Mouse (Mus musculus): ENCODE results near the gene Tbx15. TPM values are rescaled to one million over a fixed set of nuclear protein-coding genes. Genes with fewer than 3 reads are reported as not detected.

The Tbx15 gene
- polyA plus RNA-seq, 1 experiment: 0.40 TPM

DNA sequence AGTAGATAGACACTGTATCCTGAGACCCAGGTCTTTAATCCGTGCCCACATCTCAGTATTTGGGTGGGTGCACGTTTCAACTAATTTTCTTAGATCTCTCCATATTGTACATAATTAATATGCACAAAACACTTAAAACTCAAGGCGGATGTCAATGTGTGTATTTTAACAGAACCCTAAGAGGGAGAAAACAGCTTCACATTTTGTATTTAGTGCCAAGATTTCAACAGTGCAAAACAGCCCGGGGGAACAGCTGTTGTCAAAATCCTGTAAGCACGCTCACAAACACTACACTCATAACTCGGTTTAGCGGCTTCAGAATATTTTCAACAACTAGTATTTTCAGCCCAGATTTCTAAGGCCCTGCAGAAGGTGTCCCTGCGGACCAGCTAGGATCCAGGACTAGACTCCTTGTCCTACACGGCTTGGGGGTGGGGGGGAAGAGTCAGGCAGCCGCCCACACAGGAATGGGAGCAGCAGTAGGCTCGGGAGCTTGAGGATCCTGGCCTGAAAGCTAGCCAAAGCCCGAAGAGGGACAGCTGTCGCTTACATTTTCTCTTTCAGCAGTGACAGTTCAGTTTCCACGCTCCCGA lies 14.5 kb downstream of the Tbx15 start:
- Histone ChIP-seq H3K27ac (ENCODE audit: insufficient read depth, low read depth, low read length) (no peak overlapping the region), H3K4me3 (ENCODE audit: insufficient read depth, low read length) (no peak overlapping the region)

GRCm38 (mm10) chr3:99255411-99256365 lies 15.5 kb downstream of the Tbx15 start:
- no peak overlapping the region for H3K27ac ChIP-seq (ENCODE audit: insufficient read depth, low read depth, low read length)
- H3K4me1 ChIP-seq (ENCODE audit: control insufficient read depth, insufficient read depth, low read length): peaks cover 3% of the 10 kb centered on the region; the same call in 1 of the 2 replicates
- H3K4me3 ChIP-seq (ENCODE audit: insufficient read depth, low read length): no peak overlapping the region
- TF ChIP-seq CTCF (IDR thresholded peaks at IDR 0.05; ENCODE audit: low read depth, low read length) (no peak), POLR2A (IDR thresholded peaks at IDR 0.05; ENCODE audit: borderline replicate concordance, low read depth, low read length) (no peak)

More for the DNA sequence above, 14.5 kb downstream of the Tbx15 start:
- peaks cover 3% of the 10 kb centered on the region; the same call in 1 of the 2 replicates for H3K4me1 ChIP-seq (ENCODE audit: control insufficient read depth, insufficient read depth, low read length)
- TF ChIP-seq POLR2A (IDR thresholded peaks at IDR 0.05; ENCODE audit: borderline replicate concordance, low read depth, low read length) (no peak), CTCF (IDR thresholded peaks at IDR 0.05; ENCODE audit: low read depth, low read length) (no peak)

DNA sequence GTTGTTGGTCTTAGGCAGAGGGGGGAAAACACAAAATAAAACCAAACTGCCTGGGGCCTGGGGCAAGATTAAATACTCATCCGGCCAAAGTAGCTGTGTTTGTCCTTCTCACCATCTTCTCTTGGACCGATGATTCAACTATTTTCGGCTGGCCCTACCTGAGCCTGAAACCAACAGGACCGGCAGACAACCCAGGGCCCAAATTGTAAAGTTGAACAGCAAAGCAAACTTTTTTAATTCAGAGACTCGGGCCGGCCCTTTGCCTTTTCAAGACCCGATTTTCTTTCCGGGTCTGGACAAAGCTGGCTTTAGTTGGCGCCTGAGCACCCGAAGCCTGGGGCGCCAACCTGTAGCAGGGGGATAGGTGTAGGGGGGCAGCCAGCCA lies 16.2 kb downstream of the Tbx15 start:
- no peak for TF ChIP-seq CTCF (IDR thresholded peaks at IDR 0.05; ENCODE audit: low read depth, low read length)
- TF ChIP-seq POLR2A (IDR thresholded peaks at IDR 0.05; ENCODE audit: borderline replicate concordance, low read depth, low read length): no peak
- Histone ChIP-seq H3K4me3 (ENCODE audit: insufficient read depth, low read length) (no peak overlapping the region), H3K4me1 (ENCODE audit: control insufficient read depth, insufficient read depth, low read length) (peaks cover 3% of the 10 kb centered on the region; the same call in 1 of the 2 replicates), H3K27ac (ENCODE audit: insufficient read depth, low read depth, low read length) (no peak overlapping the region)

DNA sequence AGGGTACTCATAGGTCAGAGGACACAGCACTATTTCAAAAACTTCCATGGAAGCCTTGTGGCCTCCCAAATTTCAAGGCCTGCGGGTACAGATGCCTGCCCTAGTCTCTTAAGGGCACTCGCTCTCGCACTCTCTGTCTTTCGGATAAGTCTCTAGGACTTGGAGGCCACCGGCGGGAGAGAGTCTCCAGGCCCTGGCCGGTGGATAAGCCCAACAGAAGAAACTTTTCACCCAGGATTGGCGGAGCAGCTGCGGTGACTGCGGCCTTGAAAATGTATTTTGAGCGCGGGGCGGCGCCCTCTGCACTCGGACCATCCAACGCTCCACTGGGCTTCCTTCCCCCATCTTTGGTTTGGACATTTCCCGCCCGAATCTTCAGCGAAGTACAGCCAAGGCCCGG lies 16.6 kb downstream of the Tbx15 start:
- Histone ChIP-seq H3K4me1 (ENCODE audit: control insufficient read depth, insufficient read depth, low read length) (peaks cover 3% of the 10 kb centered on the region; the same call in 1 of the 2 replicates), H3K27ac (ENCODE audit: insufficient read depth, low read depth, low read length) (no peak overlapping the region), H3K4me3 (ENCODE audit: insufficient read depth, low read length) (no peak overlapping the region)
- TF ChIP-seq CTCF (IDR thresholded peaks at IDR 0.05; ENCODE audit: low read depth, low read length) (no peak), POLR2A (IDR thresholded peaks at IDR 0.05; ENCODE audit: borderline replicate concordance, low read depth, low read length) (no peak)

DNA sequence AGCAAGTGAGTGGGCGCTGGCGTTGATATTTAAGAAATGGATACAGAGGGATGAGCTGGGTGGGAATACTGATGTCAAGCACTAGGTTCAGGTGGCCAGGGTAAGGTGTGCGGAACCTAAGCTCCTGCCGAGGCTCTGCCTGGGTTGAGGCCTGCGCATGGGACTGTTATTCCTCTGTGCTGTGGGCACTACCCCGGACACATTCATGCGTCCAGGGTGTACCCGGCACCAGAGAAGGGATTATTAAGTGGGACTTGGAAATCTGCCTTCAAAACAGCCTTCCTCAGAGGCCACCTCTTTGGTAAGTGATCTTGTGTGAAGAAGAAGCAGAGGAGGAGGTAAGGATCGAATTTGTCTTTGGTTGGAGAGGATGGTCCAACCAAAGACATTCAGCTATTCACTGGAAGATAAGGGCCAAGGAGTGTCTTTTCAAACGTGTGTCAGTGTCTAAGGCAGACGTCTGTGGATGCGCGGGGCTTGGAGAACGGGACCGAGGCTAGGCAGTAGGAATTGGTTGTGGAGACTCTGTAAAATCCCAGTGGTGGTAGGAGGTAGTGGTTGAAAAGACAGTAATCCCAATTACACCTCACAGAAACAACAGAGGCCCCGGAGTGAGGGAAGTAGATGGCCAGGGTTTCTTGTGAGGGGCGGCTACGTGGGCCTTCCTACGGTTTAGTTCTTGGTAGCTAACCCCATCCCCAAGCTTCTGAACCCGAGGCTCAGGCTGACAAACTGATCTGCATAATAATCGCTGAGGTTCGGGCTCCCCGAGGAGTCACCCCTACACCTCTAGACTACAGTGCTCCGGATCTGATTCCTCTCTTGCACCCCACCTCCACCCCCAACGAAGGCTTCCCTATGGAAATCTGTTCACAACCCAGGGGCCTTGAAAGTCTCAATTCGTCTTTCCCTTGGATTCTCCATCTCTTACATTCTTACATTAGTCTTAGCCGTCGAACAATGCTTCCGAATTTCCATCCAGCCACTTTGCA lies 17.7 kb downstream of the Tbx15 start:
- H3K4me3 ChIP-seq (ENCODE audit: insufficient read depth, low read length): no peak overlapping the region

DNA sequence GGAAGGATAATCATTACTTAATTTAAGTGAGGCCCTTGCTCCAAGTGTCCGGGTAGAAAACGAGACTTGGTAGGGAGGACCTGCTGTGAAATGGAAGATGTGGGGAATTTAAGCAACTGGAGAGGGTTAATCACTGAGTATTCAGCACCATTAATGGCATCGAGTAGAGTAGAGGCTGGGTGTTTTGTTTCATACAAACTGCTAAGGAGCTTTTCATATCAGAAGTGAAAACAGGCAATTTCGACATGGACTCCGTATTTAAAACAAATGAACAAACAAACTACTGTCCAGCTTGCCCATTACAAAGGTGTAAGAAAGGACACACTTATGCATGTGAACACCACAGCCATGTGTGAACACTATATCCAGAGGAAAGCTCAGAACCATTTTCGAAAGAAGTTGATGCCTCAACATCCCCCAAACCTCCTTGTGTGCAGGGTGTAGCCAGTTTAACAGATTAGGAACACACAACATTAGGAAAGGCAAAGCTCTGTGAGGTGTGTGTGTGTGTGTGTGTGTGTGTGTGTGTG lies 19.6 kb downstream of the Tbx15 start:
- H3K4me3 ChIP-seq (ENCODE audit: insufficient read depth, low read length): no peak overlapping the region

More for the DNA sequence above, 17.7 kb downstream of the Tbx15 start:
- Histone ChIP-seq H3K27ac (ENCODE audit: insufficient read depth, low read depth, low read length) (no peak overlapping the region), H3K4me1 (ENCODE audit: control insufficient read depth, insufficient read depth, low read length) (peaks cover 3% of the 10 kb centered on the region; the same call in 1 of the 2 replicates)
- no peak for TF ChIP-seq POLR2A (IDR thresholded peaks at IDR 0.05; ENCODE audit: borderline replicate concordance, low read depth, low read length)
- TF ChIP-seq CTCF (IDR thresholded peaks at IDR 0.05; ENCODE audit: low read depth, low read length): no peak

DNA sequence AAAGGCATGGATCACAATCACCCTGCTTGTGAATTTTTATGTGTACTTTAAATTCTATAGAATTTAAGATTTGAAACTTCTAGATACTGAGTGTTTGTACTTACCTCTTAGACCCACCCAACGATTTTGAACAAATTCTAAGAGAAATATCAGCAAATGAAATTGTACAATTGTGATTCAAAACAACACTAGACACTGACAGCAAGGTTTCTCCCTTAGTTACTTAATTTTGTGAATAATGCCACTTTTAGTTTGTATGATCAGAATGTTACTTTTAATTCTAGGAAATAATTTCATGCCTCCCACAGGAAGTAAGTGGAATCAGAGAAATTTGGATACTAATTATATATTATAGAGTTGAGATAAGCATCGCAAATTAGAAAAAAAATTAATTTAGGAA lies 20.2 kb downstream of the Tbx15 start:
- Histone ChIP-seq H3K27ac (ENCODE audit: insufficient read depth, low read depth, low read length) (no peak overlapping the region), H3K4me3 (ENCODE audit: insufficient read depth, low read length) (no peak overlapping the region), H3K4me1 (ENCODE audit: control insufficient read depth, insufficient read depth, low read length) (no peaks in the 10 kb centered on the region)
- TF ChIP-seq POLR2A (IDR thresholded peaks at IDR 0.05; ENCODE audit: borderline replicate concordance, low read depth, low read length): no peak
- TF ChIP-seq CTCF (IDR thresholded peaks at IDR 0.05; ENCODE audit: low read depth, low read length): no peak

More for the DNA sequence above, 19.6 kb downstream of the Tbx15 start:
- no peaks in the 10 kb centered on the region for H3K4me1 ChIP-seq (ENCODE audit: control insufficient read depth, insufficient read depth, low read length)
- no peak overlapping the region for H3K27ac ChIP-seq (ENCODE audit: insufficient read depth, low read depth, low read length)
- TF ChIP-seq POLR2A (IDR thresholded peaks at IDR 0.05; ENCODE audit: borderline replicate concordance, low read depth, low read length) (no peak), CTCF (IDR thresholded peaks at IDR 0.05; ENCODE audit: low read depth, low read length) (no peak)

- Histone ChIP-seq H3K27ac (ENCODE audit: insufficient read depth, low read depth, low read length) (no peak overlapping the region), H3K4me1 (ENCODE audit: control insufficient read depth, insufficient read depth, low read length) (no peaks in the 10 kb centered on the region), H3K4me3 (ENCODE audit: insufficient read depth, low read length) (no peak overlapping the region)
- TF ChIP-seq CTCF (IDR thresholded peaks at IDR 0.05; ENCODE audit: low read depth, low read length) (no peak), POLR2A (IDR thresholded peaks at IDR 0.05; ENCODE audit: borderline replicate concordance, low read depth, low read length) (no peak)
Observed at GRCm38 (mm10) chr3:99261371-99261791, 21.2 kb downstream of the Tbx15 start.

DNA sequence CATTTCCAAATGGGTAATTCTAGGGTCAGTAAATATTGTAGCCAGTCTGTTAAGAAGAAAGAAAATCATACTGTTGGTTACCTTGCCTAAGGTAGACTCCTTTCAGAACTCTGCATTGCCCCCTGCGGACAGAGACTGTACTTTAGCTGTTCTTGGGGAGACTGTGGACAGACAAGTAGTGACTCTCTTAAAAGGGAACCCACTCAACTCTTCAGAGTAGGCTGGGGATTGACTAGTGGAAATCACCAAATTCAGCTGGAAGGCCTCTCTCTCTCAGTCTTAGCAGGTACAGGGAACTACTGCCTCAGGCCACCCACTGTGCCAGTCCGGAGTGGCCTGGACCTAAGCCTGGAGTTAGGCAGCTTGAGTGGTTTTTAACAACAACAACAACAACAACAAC lies 21.8 kb downstream of the Tbx15 start:
- TF ChIP-seq POLR2A (IDR thresholded peaks at IDR 0.05; ENCODE audit: borderline replicate concordance, low read depth, low read length): no peak
- no peak for TF ChIP-seq CTCF (IDR thresholded peaks at IDR 0.05; ENCODE audit: low read depth, low read length)
- H3K27ac ChIP-seq (ENCODE audit: insufficient read depth, low read depth, low read length): no peak overlapping the region
- H3K4me1 ChIP-seq (ENCODE audit: control insufficient read depth, insufficient read depth, low read length): no peaks in the 10 kb centered on the region
- no peak overlapping the region for H3K4me3 ChIP-seq (ENCODE audit: insufficient read depth, low read length)
